Mouse (Mus musculus) embryonic fibroblast, embryonic 13.5 days (primary cell): ENCODE measurements around the gene Ttc39a.

Experiments used
- CTCF ChIP-seq: IDR thresholded peaks from 2 replicates; pipeline ENCODE4 v1.5.1; 2011; ENCODE audit warnings: mild to moderate bottlenecking, control low read depth, low read length, moderate library complexity, borderline replicate concordance; ENCODE audit not compliant: insufficient read depth
- POLR2A ChIP-seq: IDR thresholded peaks from 2 replicates; pipeline ENCODE4 v1.6.1; 2011; ENCODE audit warnings: low read depth, mild to moderate bottlenecking, control low read depth, low read length, moderate library complexity

- TF ChIP-seq POLR2A (no peak), CTCF (peak; percentile 72)
These were observed 31.8 kb downstream of the Ttc39a start for GRCm38 (mm10) chr4:109437913-109438878.
